Mouse (Mus musculus) hindbrain, embryonic 15.5 days (tissue): ENCODE data around the gene Fau. TPM values are rescaled to one million over a fixed set of nuclear protein-coding genes. Genes with fewer than 3 reads are reported as not detected.

Experiments
- ATAC-seq: fragments of 200-750 bp; cut with Nextera tagmentation; 2 replicates; pipeline ENCODE4 v1.8.0; 2017; ENCODE audit warnings: low read depth, moderate number of reproducible peaks, moderate TSS enrichment; ENCODE audit not compliant: low FRiP score
- H3K27ac ChIP-seq: fragments of 300-500 bp; sonication (generic); replicated peaks from 2 replicates; pipeline ENCODE4 v1.5.1; 2015; ENCODE audit warnings: mild to moderate bottlenecking, inconsistent platforms
- H3K27me3 ChIP-seq: fragments of 300-500 bp; sonication (generic); 2 replicates; pipeline ENCODE4 v1.6.1; 2015; ENCODE audit warnings: control low read depth, inconsistent platforms
- H3K36me3 ChIP-seq: fragments of 300-500 bp; sonication (generic); 2 replicates; pipeline ENCODE4 v1.6.1; 2015; ENCODE audit warnings: control low read depth, inconsistent platforms
- H3K4me1 ChIP-seq: fragments of 300-500 bp; sonication (generic); replicated peaks from 2 replicates; pipeline ENCODE4 v1.6.1; 2015; ENCODE audit warnings: control low read depth, inconsistent platforms
- H3K4me2 ChIP-seq: fragments of 300-500 bp; sonication (generic); 2 replicates; pipeline ENCODE4 v1.6.1; 2015; ENCODE audit warnings: moderate library complexity, mild to moderate bottlenecking, inconsistent platforms
- H3K4me3 ChIP-seq: fragments of 300-500 bp; sonication (generic); 2 replicates; pipeline ENCODE4 v1.5.1; 2015; ENCODE audit warnings: mild to moderate bottlenecking, inconsistent platforms
- H3K9ac ChIP-seq: fragments of 300-500 bp; sonication (generic); 2 replicates; pipeline ENCODE4 v1.6.1; 2015; ENCODE audit warnings: inconsistent platforms
- H3K9me3 ChIP-seq: fragments of 300-500 bp; sonication (generic); 2 replicates; pipeline ENCODE4 v1.6.1; 2016; ENCODE audit warnings: control low read depth, inconsistent platforms
- WGBS: fragments of 180-500 bp; shearing (Covaris S2); methylation state at CpG from one replicate; pipeline ENCODE4 v1.1.7; 2015; 5-methylcytosine and 5-hydroxymethylcytosine counted together
- polyA plus RNA-seq: library from polyadenylated mRNA; unstranded; fragments of >200 nt; fragmentation: Nextera tagmentation; extraction: Ambion mirVana; gene quantifications from 2 replicates; pipeline ENCODE4 v1.2.1, GENCODE M21; 2015

Gene Fau
- polyA plus RNA-seq, 1 experiment from 2014 or later: 507 TPM

DNA sequence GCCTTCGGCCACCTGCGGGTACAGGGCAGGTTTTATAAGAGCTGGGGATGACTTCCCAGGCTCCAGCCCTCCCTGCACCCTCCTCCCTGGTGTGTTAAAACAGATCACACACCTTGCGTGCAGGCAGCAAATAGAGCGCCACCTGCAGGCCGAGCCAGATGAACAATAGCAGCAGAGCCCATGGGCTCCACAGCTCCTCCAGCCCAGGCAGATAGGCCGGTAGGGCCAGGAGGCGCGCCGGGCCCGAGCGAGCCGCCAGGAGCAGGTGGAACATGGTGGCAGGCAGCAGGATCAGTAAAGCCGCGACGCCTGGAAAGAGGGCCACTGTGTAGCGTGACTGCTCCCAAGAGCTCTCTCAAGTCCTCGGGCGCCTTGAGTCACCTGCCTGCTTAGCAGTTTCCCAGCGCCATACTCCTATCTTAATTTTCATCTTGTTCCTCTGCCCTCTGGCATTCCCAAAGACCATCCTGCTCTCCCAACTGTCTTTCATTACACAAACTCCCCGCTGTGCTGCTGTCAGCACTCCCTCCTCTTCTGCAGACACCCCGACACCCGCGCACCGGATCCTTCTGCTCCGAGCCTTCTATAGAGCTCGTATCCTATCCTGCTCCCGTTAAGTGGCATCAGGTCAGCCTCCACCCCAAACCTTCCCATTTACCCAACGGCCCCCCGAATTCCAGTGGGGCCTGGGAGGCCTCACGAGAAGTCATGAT is 9.5 kb downstream of the Fau start:
- WGBS: under 1% methylated on average over 30 of the region's 30 CpGs
- peak; percentile 69 for ATAC-seq
- peaks cover 24% of the 10 kb centered on the region for H3K36me3 ChIP-seq

DNA sequence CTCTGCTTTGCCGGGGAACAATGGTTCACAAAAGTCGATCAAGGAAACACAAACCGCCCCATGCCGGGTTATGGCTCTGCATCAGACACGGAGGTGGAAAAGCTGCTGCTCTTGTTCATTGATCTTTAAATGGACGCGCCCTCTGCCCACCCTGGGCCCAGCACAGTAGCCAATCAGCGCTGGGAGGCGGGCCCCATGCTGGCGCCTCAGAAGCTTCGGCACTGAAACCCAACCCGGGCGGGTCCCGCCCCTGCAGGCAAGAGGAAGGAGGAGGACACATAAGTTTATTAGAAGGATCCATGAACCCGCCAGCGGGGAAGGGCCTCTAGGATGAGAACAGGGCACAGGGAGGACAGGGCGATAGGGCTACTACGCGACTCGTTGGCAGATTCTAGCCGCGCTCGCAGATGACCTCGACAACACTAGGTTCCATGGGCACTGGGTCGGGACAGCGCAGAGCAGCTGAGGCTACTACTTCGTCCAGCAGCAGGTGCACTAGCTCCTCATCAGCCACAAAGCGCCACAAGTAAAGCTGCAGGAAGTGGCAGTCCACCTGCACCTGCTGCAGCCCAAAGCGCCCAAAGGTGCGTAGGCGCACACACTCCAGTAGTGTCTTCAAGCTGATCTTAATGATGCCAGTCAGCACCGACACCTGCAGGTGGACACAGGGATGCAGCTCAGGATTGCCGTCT is 10.2 kb downstream of the Fau start, which contains the start of gene Tm7sf2:
Gene Tm7sf2, minus strand, starts transcription at position 650 of the 692 bp plus-strand sequence.
- Histone ChIP-seq H3K9me3 (no peaks in the 10 kb centered on the region), H3K4me1 (peaks cover 43% of the 10 kb centered on the region), H3K9ac (peak within 1 kb of the TSS; percentile 84), H3K27me3 (no peaks in the 10 kb centered on the region), H3K4me3 (peak within 1 kb of the TSS; percentile 61), H3K4me2 (peak within 1 kb of the TSS; percentile 94), H3K27ac (peak within 1 kb of the TSS; percentile 88), H3K36me3 (peaks cover 29% of the 10 kb centered on the region)
- ATAC-seq: peak; percentile 91
- 7% methylated on average over 33 of the region's 33 CpGs for WGBS

More for the DNA sequence above, 9.5 kb downstream of the Fau start:
- peaks cover 50% of the 10 kb centered on the region for H3K4me1 ChIP-seq
- peak overlapping the region; percentile 84 for H3K9ac ChIP-seq
- no peaks in the 10 kb centered on the region for H3K9me3 ChIP-seq
- peak overlapping the region; percentile 88 for H3K27ac ChIP-seq
- H3K4me3 ChIP-seq: peak overlapping the region; percentile 61
- H3K27me3 ChIP-seq: no peaks in the 10 kb centered on the region
- H3K4me2 ChIP-seq: peak overlapping the region; percentile 94

DNA sequence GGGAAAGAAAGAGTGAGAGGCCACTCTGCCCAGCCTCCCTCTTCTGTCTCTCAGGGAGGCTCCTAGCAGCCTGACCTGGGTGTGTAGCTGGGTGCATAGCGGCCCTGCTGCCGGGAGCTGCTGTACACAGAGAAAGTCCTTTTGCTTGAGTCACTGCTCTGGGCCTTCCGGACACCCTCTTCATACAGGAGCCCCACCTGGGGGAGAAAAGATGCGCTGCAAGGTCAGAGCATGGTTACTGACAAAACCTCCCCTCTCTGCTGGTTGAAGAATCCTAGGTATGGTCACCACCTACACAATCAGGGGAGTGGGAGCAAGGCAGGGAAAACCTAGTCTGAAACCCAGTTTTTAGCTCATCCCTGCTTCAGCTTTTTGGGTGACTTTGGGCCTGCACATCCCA is 11.3 kb downstream of the Fau start:
- Histone ChIP-seq H3K36me3 (peaks cover 29% of the 10 kb centered on the region), H3K27ac (no peak overlapping the region)
- 90% methylated on average over 4 of the region's 4 CpGs for WGBS

DNA sequence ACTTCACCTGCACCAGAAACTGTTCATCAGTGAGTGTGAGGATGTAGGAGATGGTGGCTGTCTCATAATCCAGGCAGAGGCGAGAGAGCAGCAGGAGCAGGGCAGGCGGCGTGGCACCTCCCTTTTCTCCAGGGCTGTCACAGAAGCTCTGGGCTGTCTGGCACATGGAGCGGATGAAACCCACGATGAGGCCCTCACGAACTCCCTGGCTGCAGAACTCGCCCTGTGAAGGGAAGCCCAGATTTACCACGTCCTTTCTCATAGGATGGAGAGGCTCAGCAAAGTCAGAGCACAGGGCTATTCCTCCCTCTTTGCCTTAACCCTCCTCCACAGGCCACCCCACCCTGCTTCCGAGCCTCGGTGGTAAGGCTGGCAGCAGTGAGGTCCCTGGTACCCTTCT is 12.2 kb downstream of the Fau start:
- no peak for ATAC-seq
- WGBS: 90% methylated on average over 10 of the region's 10 CpGs
- Histone ChIP-seq H3K27ac (no peak overlapping the region), H3K9ac (no peak overlapping the region), H3K27me3 (no peaks in the 10 kb centered on the region), H3K4me1 (peaks cover 31% of the 10 kb centered on the region), H3K36me3 (peaks cover 29% of the 10 kb centered on the region), H3K9me3 (no peaks in the 10 kb centered on the region), H3K4me2 (no peak overlapping the region), H3K4me3 (no peak overlapping the region)

More for the DNA sequence above, 11.3 kb downstream of the Fau start:
- Histone ChIP-seq H3K9me3 (no peaks in the 10 kb centered on the region), H3K9ac (no peak overlapping the region), H3K4me3 (no peak overlapping the region), H3K4me2 (no peak overlapping the region), H3K4me1 (peaks cover 32% of the 10 kb centered on the region), H3K27me3 (no peaks in the 10 kb centered on the region)
- no peak for ATAC-seq

DNA sequence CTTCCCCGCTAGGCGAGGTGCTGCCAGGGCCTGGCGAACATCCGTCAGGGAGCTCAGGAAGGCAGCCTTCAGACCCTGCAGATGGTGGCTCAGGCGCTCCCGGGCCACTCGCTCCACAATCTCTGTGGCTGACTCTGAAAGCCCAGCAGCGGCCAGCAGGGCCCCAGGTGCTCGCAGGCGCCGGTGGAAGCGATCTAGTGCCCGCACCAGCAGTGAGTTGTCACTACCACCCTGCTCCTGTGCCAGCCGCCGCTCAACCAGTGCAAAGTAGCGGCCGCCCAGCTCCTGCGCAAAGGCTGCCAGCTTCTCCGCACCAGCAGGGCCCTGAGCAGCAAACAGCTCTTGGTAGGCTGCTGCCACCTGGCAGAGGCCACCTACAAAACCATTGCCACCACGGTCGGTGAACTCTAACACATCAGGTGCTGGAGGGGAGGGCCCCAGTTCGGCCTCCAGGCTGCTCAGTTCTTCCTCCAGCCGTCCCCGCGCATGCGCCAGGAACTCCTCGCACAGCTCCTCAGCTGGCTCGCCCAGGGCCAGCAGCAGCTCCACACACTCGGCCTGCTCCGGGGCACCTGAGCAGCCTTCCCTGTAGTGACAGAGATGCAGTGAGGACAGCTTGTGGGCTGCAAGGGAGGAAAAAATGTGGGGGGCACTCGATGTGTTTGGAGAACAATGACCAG is 13.1 kb downstream of the Fau start:
- no peak overlapping the region for H3K4me2 ChIP-seq

DNA sequence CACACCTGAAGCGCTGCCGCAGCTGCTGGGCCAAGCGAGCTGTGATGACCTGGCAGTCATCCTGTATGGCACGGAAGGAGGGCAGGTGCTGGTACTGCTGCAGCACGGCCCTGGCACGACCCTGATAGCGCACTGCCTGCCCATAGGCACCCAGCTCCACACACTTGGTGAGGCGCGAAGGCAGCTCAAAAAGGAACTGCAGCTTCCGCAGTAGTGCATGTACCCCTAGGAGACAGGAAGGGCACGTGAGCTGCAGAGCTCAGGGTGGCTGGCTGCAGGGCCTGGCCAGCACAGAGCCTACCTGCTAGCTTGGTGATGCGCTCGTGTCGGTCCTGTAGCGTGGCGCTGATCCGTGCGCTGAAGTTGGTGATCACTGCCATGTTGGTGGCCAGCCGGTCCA is 13.6 kb downstream of the Fau start:
- H3K9me3 ChIP-seq: no peaks in the 10 kb centered on the region
- H3K4me2 ChIP-seq: no peak overlapping the region
- peaks cover 29% of the 10 kb centered on the region for H3K36me3 ChIP-seq
- no peaks in the 10 kb centered on the region for H3K27me3 ChIP-seq
- no peak overlapping the region for H3K27ac ChIP-seq
- ATAC-seq: no peak
- peaks cover 27% of the 10 kb centered on the region for H3K4me1 ChIP-seq
- no peak overlapping the region for H3K4me3 ChIP-seq
- H3K9ac ChIP-seq: no peak overlapping the region
- WGBS: 94% methylated on average over 19 of the region's 19 CpGs

More for the DNA sequence above, 13.1 kb downstream of the Fau start:
- Histone ChIP-seq H3K9me3 (no peaks in the 10 kb centered on the region), H3K9ac (no peak overlapping the region), H3K36me3 (peaks cover 29% of the 10 kb centered on the region), H3K27me3 (no peaks in the 10 kb centered on the region), H3K4me3 (no peak overlapping the region), H3K27ac (no peak overlapping the region), H3K4me1 (peaks cover 28% of the 10 kb centered on the region)
- WGBS: 92% methylated on average over 31 of the region's 31 CpGs
- ATAC-seq: no peak

DNA sequence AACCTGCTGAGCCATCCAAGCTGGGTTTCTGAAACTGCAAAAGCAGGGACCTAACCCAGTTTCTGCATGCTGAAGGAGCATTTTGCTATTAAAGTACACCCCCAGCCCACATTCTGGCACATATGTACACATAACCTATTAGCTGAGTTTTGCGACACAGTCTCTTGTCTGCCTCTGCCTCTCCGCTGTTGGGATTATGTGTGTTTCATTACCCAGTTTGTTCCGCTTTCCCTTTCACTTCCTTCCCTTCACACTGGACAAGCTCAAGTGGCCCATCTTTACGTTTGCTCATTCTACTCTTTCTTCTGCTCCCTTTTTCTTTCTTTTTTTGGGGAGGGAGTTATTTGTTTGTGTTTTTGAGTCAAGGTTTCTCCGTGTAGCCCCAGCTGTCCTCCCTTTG is 16.2 kb downstream of the Fau start:
- Histone ChIP-seq H3K9ac (no peak overlapping the region), H3K4me1 (peaks cover 20% of the 10 kb centered on the region), H3K27ac (no peak overlapping the region), H3K4me3 (no peak overlapping the region), H3K9me3 (no peaks in the 10 kb centered on the region), H3K36me3 (peaks cover 29% of the 10 kb centered on the region), H3K27me3 (no peaks in the 10 kb centered on the region), H3K4me2 (no peak overlapping the region)
- 93% methylated on average over 5 of the region's 5 CpGs for WGBS
- no peak for ATAC-seq

DNA sequence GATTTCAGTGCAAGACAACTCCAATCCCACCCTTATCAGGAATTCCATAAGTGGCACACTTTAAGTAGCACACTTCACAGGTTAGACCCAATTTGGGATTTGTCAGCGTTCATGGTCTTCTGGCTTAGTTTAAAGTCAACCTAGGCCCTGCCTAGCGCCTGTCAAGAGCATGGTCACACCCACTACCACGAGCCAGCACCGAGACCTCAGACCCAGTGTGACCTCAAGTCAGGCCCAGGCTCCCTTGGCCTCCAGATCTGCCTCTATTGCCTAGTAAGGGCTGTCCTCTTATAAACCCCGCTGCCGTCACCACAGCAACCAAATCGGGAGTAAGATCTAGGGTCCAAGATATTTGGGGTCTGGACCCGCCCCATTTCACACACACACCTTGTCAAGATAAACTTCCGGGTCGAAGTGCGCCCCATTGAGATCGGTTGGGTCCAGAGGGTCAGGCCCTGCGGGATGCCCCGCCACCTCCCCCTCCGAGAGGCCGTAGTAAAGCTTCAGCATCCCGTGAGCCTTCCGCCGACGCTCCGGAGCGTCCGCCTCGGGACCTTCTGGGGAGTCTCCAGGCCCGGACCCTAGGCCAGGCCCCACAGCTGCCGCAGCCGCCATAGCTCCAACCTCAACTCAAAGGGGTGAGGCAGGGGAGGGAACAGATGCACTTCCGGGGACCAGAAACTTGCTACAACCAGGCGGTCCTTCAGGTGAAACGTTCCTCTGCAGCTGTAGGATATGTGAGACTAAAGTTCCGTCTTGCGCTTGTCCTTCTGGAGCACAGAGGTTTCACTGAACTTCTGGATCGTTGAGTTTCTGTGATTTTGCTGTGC is 19.1 kb downstream of the Fau start, which contains the start of gene Vps51:
Gene Vps51, minus strand, starts transcription at position 668 of the 830 bp plus-strand sequence.
- no peaks in the 10 kb centered on the region for H3K27me3 ChIP-seq
- peaks cover 20% of the 10 kb centered on the region for H3K4me1 ChIP-seq
- H3K9me3 ChIP-seq: no peaks in the 10 kb centered on the region
- H3K36me3 ChIP-seq: peaks cover 26% of the 10 kb centered on the region
- peak within 1 kb of the TSS; percentile 89 for H3K27ac ChIP-seq
- ATAC-seq: peak; percentile 90
- under 1% methylated on average over 33 of the region's 33 CpGs for WGBS
- peak within 1 kb of the TSS; percentile 90 for H3K4me2 ChIP-seq
- H3K4me3 ChIP-seq: peak within 1 kb of the TSS; percentile 82
- peak within 1 kb of the TSS; percentile 72 for H3K9ac ChIP-seq

DNA sequence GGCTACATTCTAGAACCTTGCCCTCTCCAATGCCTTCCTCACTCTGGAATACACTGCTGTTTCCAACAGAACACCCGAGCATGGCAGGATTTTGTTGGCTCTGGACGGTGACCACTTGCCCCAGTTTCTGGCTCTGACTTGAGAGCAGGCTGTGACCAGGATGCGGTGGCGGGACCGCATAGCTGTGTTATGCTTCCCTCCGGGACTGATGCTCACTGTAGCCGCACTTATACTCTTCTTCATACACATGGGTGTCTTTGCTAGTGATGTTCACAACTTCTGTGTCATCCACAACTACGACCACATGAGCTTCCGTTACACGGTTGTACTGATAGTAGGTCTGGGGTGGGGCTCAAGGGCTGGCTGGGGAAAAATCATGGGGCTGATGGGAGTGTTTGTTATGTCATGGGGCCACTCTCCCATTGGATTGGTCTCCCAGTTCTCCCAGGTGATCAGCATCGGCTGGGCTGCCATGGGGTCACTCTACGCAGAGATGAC is 22.4 kb downstream of the Fau start, which contains the start of gene Tmem262:
Gene Tmem262, plus strand, starts transcription at position 51 of the 498 bp plus-strand sequence.
- Histone ChIP-seq H3K36me3 (peaks cover 30% of the 10 kb centered on the region), H3K4me1 (peaks cover 35% of the 10 kb centered on the region), H3K4me2 (no peak within 1 kb of the TSS), H3K27ac (no peak within 1 kb of the TSS), H3K9ac (no peak within 1 kb of the TSS), H3K27me3 (no peaks in the 10 kb centered on the region), H3K4me3 (no peak within 1 kb of the TSS), H3K9me3 (no peaks in the 10 kb centered on the region)
- ATAC-seq: no peak
- 93% methylated on average over 12 of the region's 12 CpGs for WGBS

DNA sequence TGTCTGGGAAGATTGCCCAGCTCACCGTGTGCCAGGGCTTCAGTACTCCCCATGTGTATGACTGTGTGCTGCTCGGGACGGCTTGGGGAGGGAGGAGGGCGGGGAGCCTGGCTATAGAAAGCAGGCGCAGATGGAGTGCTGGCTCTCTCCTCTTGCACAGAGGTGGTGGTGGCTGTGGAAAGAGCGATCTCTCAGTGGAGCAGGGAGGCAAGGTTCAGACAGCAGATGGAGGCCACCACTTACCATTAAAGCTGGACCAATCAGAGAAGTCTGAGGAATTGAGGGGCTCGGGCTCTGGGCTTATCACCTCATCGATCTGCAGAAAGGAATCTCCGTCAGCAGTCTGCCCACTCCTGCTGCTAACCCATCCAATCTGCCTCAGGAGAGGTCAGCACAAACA is 24.5 kb downstream of the Fau start, which contains the start of gene Gm28374:
Gene Gm28374, minus strand, starts transcription at position 101 of the 400 bp plus-strand sequence.
- no peak for ATAC-seq
- Histone ChIP-seq H3K27ac (no peak within 1 kb of the TSS), H3K27me3 (no peaks in the 10 kb centered on the region), H3K9ac (no peak within 1 kb of the TSS), H3K4me2 (no peak within 1 kb of the TSS), H3K4me3 (no peak within 1 kb of the TSS), H3K36me3 (peaks cover 30% of the 10 kb centered on the region), H3K4me1 (peaks cover 30% of the 10 kb centered on the region), H3K9me3 (no peaks in the 10 kb centered on the region)
- 91% methylated on average over 9 of the region's 9 CpGs for WGBS
